Mouse (Mus musculus): ENCODE data around the gene Tmeff2.
A peak's percentile ranks its signal among the peaks of the same experiment; 100 is the strongest.

Gene Tmeff2

DNA sequence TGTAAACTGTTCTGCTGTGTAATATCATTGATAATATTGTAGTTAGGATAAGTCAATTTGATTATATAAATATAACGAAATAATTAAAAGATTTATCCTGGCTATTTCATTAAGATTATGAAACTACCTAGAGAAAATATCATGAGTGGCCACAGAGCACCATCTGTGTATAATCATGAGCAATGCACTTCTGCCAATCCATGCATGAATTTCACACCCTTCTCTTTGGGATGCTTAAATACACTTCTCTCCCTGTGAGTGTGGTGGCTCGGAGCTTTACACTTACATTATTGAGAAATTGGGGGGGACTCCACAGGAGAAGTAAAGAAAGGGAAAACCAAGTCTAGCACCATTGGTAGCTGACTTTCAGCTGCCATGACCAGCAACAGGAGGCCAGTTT, 206.9 kb downstream of the Tmeff2 start:
- DNase-seq: no peak

GRCm38 (mm10) chr1:51114721-51115120, 214.3 kb downstream of the Tmeff2 start:
- no peak for DNase-seq

- DNase-seq: no peak
These were observed 215.3 kb downstream of the Tmeff2 start for GRCm38 (mm10) chr1:51115761-51116160.

DNA sequence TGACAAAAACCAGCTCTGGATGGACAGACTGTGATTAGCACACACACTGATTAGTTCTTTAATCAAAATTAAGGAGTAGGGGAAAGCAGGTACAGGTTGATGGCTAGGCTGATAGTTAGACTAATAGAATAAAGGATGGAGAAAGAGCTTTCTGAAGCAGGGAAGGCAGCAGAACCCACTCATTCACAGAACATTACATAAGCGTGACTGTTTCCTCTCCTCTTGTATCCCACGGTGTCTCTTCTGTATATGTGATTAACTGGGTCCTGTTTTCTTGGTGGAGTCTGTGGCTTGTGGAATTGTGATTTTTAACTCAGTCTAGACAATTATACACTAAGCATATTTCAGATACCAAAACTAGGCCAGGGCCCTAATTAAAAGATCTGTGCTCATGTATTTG, 217.4 kb downstream of the Tmeff2 start:
- DNase-seq: no peak

DNA sequence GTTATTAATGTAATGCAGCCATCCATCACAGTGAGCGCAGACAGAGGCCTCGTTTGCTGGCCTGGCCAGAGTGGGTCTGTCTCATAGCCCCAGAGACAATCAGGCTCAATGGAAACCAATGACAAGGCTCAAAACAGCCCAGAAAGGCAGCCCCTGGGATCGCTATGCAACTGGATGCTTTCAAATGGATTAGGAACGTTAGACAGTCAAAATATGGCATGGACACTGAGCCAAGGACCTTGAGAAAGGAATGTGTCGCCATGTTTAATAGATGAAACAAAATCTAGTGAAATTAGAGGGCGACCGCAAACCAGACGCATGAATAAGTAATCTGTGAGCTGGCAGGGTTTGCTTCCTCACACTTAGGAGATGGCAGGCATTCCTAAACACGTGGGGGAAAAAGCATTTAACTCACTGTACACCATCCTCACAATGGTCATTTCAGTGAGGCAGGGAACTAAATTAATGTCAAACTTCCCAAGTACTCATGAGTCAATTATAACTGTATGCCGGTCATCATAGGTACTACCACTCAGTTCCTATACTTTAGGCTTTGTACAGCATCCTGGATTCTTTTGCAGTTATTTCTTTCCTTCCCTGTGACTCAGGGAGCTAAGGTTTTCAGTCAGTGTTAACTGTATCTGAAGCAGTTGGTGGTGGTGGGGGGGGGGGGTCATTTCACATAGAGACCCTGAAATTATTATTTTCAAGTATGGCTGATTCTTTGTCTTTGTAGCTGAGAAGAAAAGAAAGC, 225.4 kb downstream of the Tmeff2 start:
- DNase-seq: no peak

DNA sequence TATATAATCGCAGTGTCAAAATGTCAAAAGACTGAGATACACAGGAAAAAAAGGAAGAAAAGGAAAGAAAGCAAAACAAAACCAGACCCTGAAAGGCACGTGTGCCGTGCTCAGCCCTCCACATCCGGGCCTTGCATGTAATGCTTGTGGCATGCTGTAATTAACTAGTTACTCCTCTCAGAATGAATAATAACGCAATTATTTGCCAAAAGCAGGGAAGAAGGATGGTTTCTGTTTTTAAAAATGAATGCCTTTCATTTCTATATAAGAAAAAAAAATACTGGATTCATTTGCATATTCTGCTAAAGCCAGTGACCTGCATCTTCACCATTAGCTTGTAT, 225.9 kb downstream of the Tmeff2 start:
- no peak for DNase-seq

GRCm38 (mm10) chr1:51136792-51137191, 236.3 kb downstream of the Tmeff2 start:
- peak; percentile 15 for DNase-seq

DNA sequence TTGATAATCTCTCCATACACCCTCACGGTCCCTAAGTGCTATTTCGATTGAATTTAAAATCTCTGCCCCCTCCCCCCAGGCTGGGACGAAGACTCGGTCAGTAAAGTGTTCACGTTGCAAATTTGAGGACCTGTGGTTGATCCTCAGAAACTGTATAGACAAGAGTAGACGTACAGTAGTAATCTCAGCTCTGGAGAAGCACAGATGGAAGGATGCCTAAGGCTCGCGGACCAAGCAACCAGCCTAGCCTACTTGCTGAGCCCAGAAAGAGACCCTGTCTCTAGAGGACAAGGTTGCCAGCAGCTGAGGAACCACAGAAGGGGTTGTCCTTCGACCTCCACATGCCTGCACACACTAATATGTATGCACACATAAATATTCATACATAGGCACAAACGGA, 239.2 kb downstream of the Tmeff2 start:
- DNase-seq: no peak

DNA sequence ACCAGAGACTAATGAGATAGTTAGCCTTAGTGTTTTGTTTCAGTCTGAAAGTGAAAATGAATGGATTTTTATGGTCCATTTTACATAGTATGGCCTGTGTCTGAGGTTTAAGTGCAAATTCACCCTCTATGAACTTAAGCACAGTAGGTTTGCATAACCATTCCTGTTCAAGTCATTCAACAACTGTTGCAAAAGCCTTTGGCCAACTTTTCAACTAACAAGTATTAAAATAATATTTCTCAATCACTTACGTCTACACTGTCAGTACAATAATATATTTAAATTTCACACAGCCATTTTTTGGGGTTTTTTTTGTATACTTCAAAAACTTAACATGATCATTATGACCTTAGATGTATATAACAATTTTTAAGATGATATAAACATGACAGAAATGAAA, 240.9 kb downstream of the Tmeff2 start:
- no peak for DNase-seq

- DNase-seq: no peak
These were observed 242.3 kb downstream of the Tmeff2 start for GRCm38 (mm10) chr1:51142729-51143128.

DNA sequence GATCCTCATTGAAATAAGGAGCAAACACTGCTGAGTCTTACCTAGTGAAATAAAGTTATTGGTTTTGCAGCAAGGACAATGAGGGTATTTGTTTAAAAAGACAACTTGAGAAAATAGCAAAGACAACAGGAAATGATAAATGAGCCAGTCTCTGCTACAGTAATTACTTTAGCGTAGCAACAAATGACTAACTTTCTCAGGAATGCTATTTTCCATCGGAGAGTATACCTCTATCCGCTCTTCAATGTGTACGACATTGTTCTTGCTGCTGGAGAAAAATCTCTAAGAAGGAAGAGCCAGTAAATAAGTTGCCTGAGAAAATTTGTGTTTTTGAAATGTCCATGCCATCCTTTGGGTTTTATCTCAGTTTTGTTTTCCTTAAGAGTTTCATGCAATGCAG, 245.2 kb downstream of the Tmeff2 start:
- DNase-seq: no peak

GRCm38 (mm10) chr1:51148481-51149137, 248.2 kb downstream of the Tmeff2 start:
- DNase-seq: peak; percentile 41

GRCm38 (mm10) chr1:51149488-51149887, 249.0 kb downstream of the Tmeff2 start:
- DNase-seq: no peak

DNA sequence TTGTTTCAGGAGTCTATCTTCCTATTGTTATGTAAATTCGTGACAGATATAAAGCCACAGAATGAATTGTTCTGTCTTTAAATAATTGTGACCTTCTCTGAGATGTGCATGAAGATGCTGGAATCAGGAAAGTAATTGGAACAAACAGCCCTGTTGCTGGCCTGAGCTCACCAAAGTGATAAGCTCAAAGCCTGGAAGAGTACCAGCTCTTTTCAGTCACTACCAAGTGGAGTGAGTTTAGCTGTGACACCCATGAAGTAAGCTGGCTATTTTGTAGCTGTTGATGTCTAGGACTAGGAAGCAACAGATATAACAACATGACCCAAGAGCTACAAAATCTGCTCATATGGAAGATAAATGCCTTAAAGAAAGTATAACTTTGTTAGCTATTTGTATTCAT, 249.4 kb downstream of the Tmeff2 start:
- no peak for DNase-seq

GRCm38 (mm10) chr1:51152017-51152416, 251.6 kb downstream of the Tmeff2 start:
- DNase-seq: no peak

DNA sequence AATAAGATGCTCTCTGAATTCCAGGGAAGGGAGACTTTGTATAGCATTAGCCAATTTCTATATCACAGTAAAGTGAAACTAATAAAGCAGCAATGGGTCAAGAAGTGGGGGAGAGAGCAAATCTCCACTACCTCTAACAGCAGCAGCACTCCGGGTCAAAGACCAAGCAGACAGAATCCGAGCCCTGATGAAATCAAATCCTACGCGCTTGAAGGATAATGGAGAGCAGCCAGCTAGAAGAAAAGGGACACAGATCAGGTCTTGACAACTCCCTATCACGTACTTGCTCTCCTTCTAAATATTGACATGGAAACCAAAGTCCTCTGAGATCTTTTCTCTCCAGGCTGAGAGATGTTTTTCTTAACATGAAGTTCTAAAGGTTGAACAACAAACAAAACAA, 252.4 kb downstream of the Tmeff2 start:
- no peak for DNase-seq

DNA sequence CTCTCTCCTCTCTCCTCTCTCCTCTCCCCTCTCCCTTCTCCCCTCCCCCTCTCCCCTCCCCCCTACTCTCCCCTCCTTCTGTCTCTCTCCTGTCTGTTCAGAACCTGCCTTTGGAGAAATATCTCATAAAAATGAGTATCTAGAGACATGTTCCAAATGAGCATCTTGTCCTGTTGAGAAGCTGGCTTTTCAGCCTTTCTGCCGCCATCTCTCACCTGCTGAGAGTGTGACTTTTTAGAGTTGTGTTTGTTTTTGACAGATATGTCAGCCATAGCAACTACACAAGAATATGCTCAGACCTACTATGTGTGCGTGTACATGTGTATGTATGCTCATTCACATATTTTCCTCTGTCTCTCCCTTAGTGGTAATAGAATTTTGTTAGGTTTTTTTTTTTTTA, 283.8 kb downstream of the Tmeff2 start:
- DNase-seq: no peak

- DNase-seq: no peak
These were observed 288.6 kb downstream of the Tmeff2 start for GRCm38 (mm10) chr1:51189008-51189407.

DNA sequence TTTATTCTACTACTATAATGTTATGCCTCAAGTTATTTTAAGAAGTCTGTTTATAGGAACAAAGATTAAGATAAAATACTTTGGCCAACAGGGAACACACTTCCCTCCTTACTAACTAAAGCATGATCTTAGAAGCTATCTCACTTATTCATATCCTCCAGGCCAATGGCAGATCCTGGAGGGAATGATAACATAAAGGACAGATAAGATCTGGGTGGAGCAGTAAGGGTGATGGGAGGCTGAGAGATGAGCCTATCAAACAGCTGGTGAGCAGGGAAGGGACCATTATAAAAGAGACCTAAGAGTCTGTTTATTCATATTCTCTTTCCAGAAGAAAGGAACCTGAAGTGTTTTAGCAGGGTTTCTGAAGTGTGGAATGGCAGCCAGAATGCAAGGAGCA, 290.8 kb downstream of the Tmeff2 start:
- no peak for DNase-seq

GRCm38 (mm10) chr1:51191872-51192613, 291.6 kb downstream of the Tmeff2 start:
- DNase-seq: no peak

DNA sequence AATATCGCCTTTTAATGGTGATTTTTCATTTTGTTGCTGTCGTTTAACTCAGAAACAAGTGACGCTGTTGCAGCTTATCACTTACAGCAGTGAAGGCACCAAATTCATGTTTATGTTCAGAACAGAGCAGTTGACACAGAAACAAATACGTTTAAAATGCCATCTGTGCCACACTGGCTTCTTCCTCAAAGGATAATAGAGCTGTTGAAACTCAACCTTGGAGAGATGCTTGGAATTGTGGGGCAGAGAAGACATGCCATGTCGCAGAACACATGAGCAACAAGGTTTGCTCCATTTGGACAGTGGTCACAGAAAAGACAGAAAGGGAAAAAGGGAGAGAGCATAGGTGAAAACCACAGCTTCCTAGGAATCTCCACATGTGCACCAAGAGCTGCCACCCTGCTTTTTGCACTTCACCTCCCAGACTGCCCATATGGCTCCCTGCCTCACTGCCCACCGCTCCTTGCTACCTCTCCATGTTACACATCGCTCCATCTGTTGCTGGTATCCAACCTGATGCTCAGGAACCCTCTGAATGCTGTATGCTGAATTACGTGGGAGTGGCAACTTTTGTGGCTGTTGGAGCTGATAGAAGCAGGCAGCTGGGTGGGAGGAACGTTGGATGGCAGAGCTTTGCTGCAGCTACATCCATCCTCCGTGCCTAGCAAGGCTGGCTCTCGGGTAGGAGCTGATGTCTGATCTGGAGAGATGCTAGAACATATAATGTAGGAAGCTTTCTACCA, 298.8 kb downstream of the Tmeff2 start:
- no peak for DNase-seq

- no peak for DNase-seq
These were observed 299.5 kb downstream of the Tmeff2 start for GRCm38 (mm10) chr1:51199954-51200353.

DNA sequence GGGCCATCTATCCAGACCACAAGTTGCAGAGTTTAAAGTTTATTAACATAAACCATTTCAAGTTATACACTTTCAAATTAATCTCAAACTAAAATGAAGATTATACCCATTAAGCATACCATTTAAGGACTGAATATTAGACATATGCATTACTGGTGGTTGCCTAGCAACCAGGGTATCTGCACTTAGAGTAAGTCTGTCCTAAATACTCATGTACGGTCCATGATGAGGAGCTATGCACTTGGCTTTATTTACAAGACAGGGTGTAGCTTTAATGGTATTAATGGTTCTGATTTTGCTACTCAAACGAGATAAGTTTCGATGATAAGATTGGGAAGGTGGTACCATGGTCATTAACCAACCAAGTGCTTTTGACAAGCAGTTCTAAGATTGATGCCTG, 315.2 kb downstream of the Tmeff2 start:
- no peak for DNase-seq
